Mouse (Mus musculus) heart, postnatal 0 days (tissue): ENCODE data around the gene Vps16.

Experiments used
- CTCF ChIP-seq: IDR thresholded peaks from 2 replicates; pipeline ENCODE4 v1.5.1; 2016; ENCODE audit warnings: antibody characterized with exemption, control low read depth, low read depth
- EP300 ChIP-seq: IDR thresholded peaks from 2 replicates; pipeline ENCODE4 v1.6.1; 2016; ENCODE audit warnings: antibody characterized with exemption, low read depth

DNA sequence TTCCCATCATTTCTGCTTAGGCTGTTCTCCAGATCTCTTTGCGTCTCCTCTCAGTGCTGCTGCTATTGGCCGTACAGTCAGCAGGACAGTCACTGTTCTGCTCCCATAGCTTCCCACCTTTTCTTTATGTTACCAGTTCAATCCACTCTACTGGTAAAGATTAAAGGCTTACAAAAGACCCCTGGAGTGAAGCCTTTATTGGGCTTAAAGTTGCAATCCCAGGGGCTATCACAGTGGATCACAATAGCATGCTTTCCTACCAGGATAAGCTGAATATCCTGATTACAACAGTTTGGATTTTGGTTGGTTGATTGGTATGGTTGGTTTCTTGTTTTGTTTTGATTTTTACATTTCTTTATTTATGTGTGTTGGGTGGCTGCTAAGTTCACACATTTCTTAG lies 63.9 kb downstream of the Vps16 start:
- TF ChIP-seq CTCF (no peak), EP300 (no peak)
